Mouse (Mus musculus) lung, adult 2 months (tissue): ENCODE measurements at regions not wholly inside any gene's neighbourhood (a gene's known extent, or its start where the extent isn't known, plus 50 kb on each side); places are given as distances from the start of the nearest gene placed in this dataset.

ENCODE experiments used
- CTCF ChIP-seq: fragments of 200-500 bp; IDR thresholded peaks from 2 replicates; pipeline ENCODE4 v1.5.1; 2011; ENCODE audit warnings: mild to moderate bottlenecking, low read length, control low read depth; ENCODE audit not compliant: insufficient read depth
- POLR2A ChIP-seq: fragments of 200-500 bp; IDR thresholded peaks from 2 replicates; pipeline ENCODE4 v1.6.1; 2011; ENCODE audit warnings: low read depth, mild to moderate bottlenecking, control low read depth, low read length, borderline replicate concordance; ENCODE audit errors: extremely low read depth

GRCm38 (mm10) chr8:26559196-26559595, 417.9 kb upstream of the Zfp703 start:
- TF ChIP-seq CTCF (no peak), POLR2A (no peak)
